Mouse (Mus musculus) testis, adult 2 months (tissue): ENCODE data around the gene Ncoa1.

Source experiments
- CTCF ChIP-seq: fragments of 200-500 bp; IDR thresholded peaks from 2 replicates; pipeline ENCODE4 v1.5.1; 2012; ENCODE audit warnings: low read depth, mild to moderate bottlenecking, inconsistent platforms, low read length, moderate library complexity; ENCODE audit not compliant: control insufficient read depth, insufficient read depth, insufficient replicate concordance
- POLR2A ChIP-seq: fragments of 200-500 bp; IDR thresholded peaks from 2 replicates; pipeline ENCODE4 v1.6.1; 2012; ENCODE audit warnings: low read depth, mild to moderate bottlenecking, inconsistent platforms, low read length, moderate library complexity; ENCODE audit not compliant: control insufficient read depth

DNA sequence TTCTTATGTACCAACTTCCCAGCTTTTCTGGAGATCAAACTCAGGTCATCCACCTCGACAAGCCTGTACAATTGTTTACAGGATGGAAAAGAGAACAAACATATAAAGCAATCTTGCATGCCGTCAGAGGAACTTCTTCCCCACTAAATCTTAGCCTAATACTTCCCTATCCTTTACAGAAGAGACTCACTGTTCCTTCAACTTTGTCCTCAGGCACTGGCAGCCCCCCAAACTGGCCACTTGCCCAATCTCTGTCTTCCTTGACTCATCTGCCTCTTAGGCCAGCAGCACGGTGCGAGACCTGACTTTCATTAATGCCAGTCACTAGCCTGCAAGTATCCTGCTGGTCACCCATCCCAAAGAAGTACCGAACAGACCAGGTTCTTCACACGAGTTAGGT, 11.4 kb upstream of the Ncoa1 start:
- TF ChIP-seq CTCF = no peak
- no peak for TF ChIP-seq POLR2A
